Mouse (Mus musculus): ENCODE measurements around the gene Kcna1.

The Kcna1 gene

DNA sequence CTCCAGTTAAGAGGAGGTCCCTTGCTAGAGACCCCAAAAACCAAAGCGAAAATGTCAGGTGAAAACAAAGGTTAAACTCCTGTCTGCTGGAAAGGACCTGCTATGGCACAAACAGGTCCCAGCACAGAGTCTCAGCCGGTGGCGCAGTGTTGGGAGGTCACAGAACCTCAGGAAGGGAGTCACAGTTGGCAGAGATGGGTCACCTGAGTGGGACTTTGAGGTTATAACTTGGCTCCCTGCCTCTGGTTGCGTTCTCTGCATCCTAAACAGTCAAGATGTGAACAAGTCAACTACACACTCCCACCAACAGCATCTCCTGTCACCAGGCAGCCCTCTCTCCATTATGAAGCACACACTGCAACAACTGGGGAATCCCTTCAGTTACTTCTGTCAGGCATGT is 48.4 kb downstream of the Kcna1 start:
- DNase-seq (ENCODE audit: low read depth, low spot score): no peak

DNA sequence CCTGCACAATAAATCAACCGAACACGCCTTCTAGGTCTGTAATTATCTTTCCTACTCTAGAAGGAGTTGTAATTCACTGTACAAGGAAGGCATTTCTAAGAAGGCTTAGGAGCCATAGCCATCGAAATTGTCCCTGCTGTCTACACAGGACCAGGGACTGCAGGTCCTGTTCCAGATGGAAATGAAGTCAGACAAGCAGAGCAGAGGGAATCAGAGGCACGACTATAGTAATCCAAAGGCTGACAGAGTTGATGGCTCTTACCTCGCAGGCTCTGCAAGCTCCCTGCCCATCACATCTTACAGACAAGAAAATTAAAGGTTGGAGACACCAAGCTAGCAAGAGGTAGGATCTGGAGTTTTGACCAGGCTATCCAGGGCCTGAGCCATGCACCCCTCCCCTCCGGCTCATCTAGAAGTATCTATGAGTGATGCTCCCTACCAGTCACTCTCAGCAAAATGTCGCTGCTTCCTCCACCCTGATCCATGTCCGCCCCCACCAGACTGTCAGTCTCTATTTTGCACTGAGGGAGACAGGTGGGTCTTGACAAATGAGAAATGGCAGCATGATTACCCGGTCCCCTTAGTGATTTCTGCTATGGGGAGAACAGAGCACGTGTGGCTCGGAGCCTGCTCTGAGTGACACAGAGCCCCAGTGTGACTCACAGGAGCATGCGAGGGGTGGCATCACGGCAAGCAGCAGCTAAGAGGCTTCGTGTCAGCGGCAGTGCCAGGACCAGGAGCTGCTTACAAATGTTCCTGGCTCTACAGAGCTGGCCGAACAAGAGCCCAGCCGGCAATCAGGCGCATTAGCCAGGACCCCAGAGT is 50.2 kb downstream of the Kcna1 start:
- DNase-seq (ENCODE audit: low read depth, low spot score): no peak

DNA sequence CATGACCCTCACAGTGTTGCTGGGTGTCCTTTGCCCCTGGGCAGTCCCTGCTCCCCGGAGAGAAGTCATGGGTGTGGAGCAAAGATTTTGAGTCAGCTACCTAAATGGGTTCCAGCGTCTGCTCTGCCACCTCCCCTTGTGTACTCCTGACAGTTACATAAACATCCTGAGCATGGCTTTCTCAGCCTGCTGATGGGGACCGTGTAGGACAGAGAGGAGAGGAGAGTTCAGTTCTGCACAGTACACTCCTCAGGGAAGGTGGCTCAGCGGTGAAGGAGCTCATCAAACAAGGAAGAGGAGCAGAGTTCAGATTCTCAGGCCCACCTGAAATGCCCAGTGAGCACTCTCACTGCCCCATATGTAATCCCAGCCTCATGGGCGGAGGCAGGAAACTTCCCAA is 51.1 kb downstream of the Kcna1 start:
- no peak for DNase-seq (ENCODE audit: low read depth, low spot score)

DNA sequence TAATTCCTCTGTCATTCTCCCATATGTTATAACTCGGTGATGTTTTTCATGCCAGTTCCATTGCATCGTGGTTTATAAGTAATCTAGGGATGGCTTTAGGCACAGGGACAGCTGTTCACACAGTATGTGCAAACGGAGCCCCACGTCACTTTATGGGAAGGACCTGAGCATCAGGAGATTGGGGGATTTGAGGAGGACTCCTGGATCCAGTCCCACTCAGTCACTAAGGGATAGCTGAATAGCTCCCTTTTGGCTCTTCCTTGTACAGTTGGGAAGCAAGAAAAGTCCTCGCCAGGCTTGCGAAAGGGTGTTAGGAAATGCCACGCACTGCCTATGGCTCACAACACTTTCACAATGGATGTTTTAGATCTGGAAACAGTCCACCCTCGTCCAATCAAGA is 51.8 kb downstream of the Kcna1 start:
- no peak for DNase-seq (ENCODE audit: low read depth, low spot score)

DNA sequence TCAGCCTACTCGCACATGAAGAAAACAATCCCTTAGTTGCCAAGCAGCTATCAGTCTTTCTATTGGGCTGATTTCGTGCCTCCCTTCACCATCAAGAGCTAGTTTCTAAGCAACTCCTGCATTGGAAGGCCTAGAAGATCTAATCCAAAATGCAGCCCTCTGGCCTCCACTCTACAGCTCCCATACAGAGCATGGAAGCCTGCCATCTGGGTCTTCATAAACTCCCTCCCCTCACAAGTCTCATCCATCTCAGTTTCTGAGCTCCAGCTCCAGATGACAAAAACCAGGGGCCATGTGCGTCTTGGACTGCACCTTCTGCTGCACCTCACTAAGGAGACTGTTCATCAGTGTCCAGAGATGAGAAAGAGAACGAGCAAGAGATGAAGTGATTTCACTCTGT is 52.8 kb downstream of the Kcna1 start:
- DNase-seq (ENCODE audit: low read depth, low spot score): no peak

Measured in brain, embryonic 18.5 days (tissue).